Comparison of ENCODE assay signal across 9 mouse cellular contexts in the genomic region with DNA sequence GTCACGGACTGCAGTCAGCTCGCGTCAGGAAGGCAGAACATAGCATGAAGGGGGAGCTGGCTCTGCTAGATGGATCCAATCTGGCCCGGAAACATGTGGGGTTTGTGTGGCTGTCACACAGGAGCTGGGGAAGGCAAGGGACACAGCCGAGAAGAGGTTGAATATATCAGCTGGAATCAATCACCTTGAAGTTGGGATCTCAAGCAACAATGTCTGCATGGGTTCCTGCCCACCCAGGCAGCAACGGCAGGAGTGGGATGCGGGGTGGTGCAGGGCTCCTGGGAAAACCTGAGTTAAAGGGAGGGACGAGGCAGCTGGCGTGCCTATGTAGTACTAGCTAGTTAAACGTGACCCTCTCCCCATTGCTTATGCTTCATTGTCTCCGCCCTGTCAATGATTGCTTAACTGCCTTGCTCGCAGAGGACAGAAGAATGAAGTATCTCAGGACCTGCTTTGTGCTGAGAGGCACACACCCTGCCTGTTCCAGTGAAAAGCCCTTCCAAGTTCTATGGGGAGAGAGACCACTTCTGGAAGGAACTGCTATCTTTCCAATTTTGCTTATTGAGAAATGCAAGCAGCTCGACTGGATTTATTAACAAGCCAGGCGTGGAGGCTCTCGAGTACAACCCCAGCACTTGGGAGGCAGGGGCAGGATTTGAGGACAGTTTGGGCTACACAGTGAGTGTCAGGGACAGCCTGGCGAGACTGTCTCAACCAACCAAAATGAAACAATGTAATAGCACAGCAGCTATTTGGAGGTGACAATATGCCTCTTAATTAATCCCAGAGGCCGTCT. TPM values are rescaled to one million over a fixed set of nuclear protein-coding genes. Genes with fewer than 3 reads are reported as not detected.
DNase-seq lines count a peak whose midpoint lies in the region; ATAC-seq and TF ChIP-seq lines count a peak whose summit lies in the region.
"Had no signal": no experiment of that assay in that cellular context is flagged by ENCODE, and none has a peak within 500 bp of the region (broad histone marks: within the 10 kb centered on the region; RNA-seq: fewer than 3 reads in every experiment).

No protein-coding gene starts in this region.

- no peak for TF ChIP-seq CTCF in cerebellum, adult 2 months (IDR thresholded peaks at IDR 0.05; ENCODE audit: borderline replicate concordance, insufficient read depth, low read depth, low read length)

- ATAC-seq in forebrain, embryonic 11.5 days (replicated peaks; ENCODE audit: low FRiP score) = 0 out of 2 replicates have a peak, but pooled peaks have one; percentile 39
- no peak for ATAC-seq in forebrain, embryonic 14.5 days
- ATAC-seq in hindbrain, embryonic 15.5 days (ENCODE audit: low FRiP score, low read depth) = peak; percentile 42; the same call in 1 of the 2 replicates
- ATAC-seq in limb, embryonic 14.5 days (ENCODE audit: low FRiP score, low read depth) = no peak

- no peaks in the 10 kb centered on the region for H3K9me3 ChIP-seq in forebrain, embryonic 11.5 days (ENCODE audit: control insufficient read depth, low read length)
- H3K9me3 ChIP-seq in forebrain, embryonic 14.5 days (replicated peaks; ENCODE audit: control insufficient read depth, low read length) = no peaks in the 10 kb centered on the region
- no peaks in the 10 kb centered on the region for H3K9me3 ChIP-seq in hindbrain, embryonic 15.5 days
- H3K9me3 ChIP-seq in limb, embryonic 14.5 days (ENCODE audit: control insufficient read depth, low read length) = no peaks in the 10 kb centered on the region

- TF ChIP-seq POLR2A in limb, embryonic 14.5 days (IDR thresholded peaks at IDR 0.05; ENCODE audit: borderline replicate concordance, extremely low read depth, insufficient read depth, insufficient read length) = no peak
- TF ChIP-seq POLR2A in cerebellum, adult 2 months (IDR thresholded peaks at IDR 0.05; ENCODE audit: borderline replicate concordance, insufficient read depth, low read length) = no peak

- DNase-seq in forebrain, embryonic 11.5 days (ENCODE audit: low spot score) = no peak
- DNase-seq in forebrain, embryonic 14.5 days (ENCODE audit: low spot score) = no peak
- DNase-seq in R1 (ENCODE audit: low read depth, low spot score) = peak; percentile 36
- DNase-seq in limb, embryonic 14.5 days (ENCODE audit: low spot score) = no peak
- DNase-seq in cerebellum, adult 9-11 months = no peak
- no peak for DNase-seq in cerebellum, adult 9-10 months
- DNase-seq in cerebellum, adult 2 months = no peak

- no peak overlapping the region for H3K9ac ChIP-seq in forebrain, embryonic 11.5 days (ENCODE audit: low read length)
- H3K9ac ChIP-seq in forebrain, embryonic 14.5 days (ENCODE audit: low read length) = no peak overlapping the region
- H3K9ac ChIP-seq in hindbrain, embryonic 15.5 days = no peak overlapping the region
- peak overlapping the region; percentile 5; the same call in 1 of the 2 replicates for H3K9ac ChIP-seq in limb, embryonic 14.5 days (ENCODE audit: low read depth, low read length, severe bottlenecking)

- H3K4me2 ChIP-seq in forebrain, embryonic 11.5 days (ENCODE audit: low read depth, low read length, severe bottlenecking) = no peak overlapping the region
- H3K4me2 ChIP-seq in forebrain, embryonic 14.5 days (ENCODE audit: low read length) = no peak overlapping the region
- H3K4me2 ChIP-seq in hindbrain, embryonic 15.5 days = peak overlapping the region; percentile 18; the same call in 1 of the 2 replicates
- H3K4me2 ChIP-seq in limb, embryonic 14.5 days (replicated peaks; ENCODE audit: low read depth, low read length, severe bottlenecking) = no peak overlapping the region; the same call in 1 of the 2 replicates
- H3K4me2 ChIP-seq: heart, embryonic 11.5 days had no signal

- no peak overlapping the region for H3K4me3 ChIP-seq in forebrain, embryonic 11.5 days (ENCODE audit: low read depth, low read length)
- no peak overlapping the region for H3K4me3 ChIP-seq in forebrain, embryonic 14.5 days (ENCODE audit: low read depth, low read length)
- no peak overlapping the region for H3K4me3 ChIP-seq in hindbrain, embryonic 15.5 days
- H3K4me3 ChIP-seq in limb, embryonic 14.5 days (replicated peaks; ENCODE audit: low read length) = no peak overlapping the region
- H3K4me3 ChIP-seq in cerebellum, adult 2 months (replicated peaks; ENCODE audit: insufficient read depth, low read depth, low read length) = no peak overlapping the region

- no peaks in the 10 kb centered on the region for H3K27me3 ChIP-seq in forebrain, embryonic 11.5 days (ENCODE audit: control insufficient read depth, insufficient read depth, low read length)
- no peaks in the 10 kb centered on the region for H3K27me3 ChIP-seq in forebrain, embryonic 14.5 days (replicated peaks; ENCODE audit: control insufficient read depth, insufficient read depth, low read length)
- no peaks in the 10 kb centered on the region for H3K27me3 ChIP-seq in hindbrain, embryonic 15.5 days
- no peaks in the 10 kb centered on the region for H3K27me3 ChIP-seq in limb, embryonic 14.5 days (ENCODE audit: control insufficient read depth, insufficient read depth, low read length)
- no peaks in the 10 kb centered on the region for H3K27me3 ChIP-seq in cerebellum, adult 2 months (ENCODE audit: control insufficient read depth, insufficient read depth, low read length)

- H3K27ac ChIP-seq in forebrain, embryonic 11.5 days (ENCODE audit: low read depth, low read length) = no peak overlapping the region
- no peak overlapping the region for H3K27ac ChIP-seq in forebrain, embryonic 14.5 days (ENCODE audit: low read depth, low read length)
- H3K27ac ChIP-seq in hindbrain, embryonic 15.5 days (replicated peaks) = no peak overlapping the region
- H3K27ac ChIP-seq in limb, embryonic 14.5 days (replicated peaks; ENCODE audit: low read depth, low read length) = no peak overlapping the region
- no peak overlapping the region for H3K27ac ChIP-seq in cerebellum, adult 2 months (ENCODE audit: insufficient read depth, low read length)

- H3K36me3 ChIP-seq in forebrain, embryonic 11.5 days (ENCODE audit: control insufficient read depth, insufficient read depth, low read length) = no peaks in the 10 kb centered on the region
- no peaks in the 10 kb centered on the region for H3K36me3 ChIP-seq in forebrain, embryonic 14.5 days (ENCODE audit: control insufficient read depth, insufficient read depth, low read length)
- H3K36me3 ChIP-seq in hindbrain, embryonic 15.5 days = no peaks in the 10 kb centered on the region
- no peaks in the 10 kb centered on the region for H3K36me3 ChIP-seq in limb, embryonic 14.5 days (ENCODE audit: control insufficient read depth, insufficient read depth, low read length)

- WGBS in forebrain, embryonic 11.5 days = 62% methylated on average over 17 of the region's 17 CpGs
- WGBS in forebrain, embryonic 14.5 days = 61% methylated on average over 17 of the region's 17 CpGs
- 41% methylated on average over 17 of the region's 17 CpGs for WGBS in hindbrain, embryonic 15.5 days
- 25% methylated on average over 17 of the region's 17 CpGs for WGBS in limb, embryonic 14.5 days
- WGBS in cerebellum, adult 2 months = 56% methylated on average over 17 of the region's 17 CpGs

- H3K4me1 ChIP-seq in forebrain, embryonic 11.5 days (replicated peaks; ENCODE audit: control insufficient read depth, insufficient read depth, low read length) = no peaks in the 10 kb centered on the region
- no peaks in the 10 kb centered on the region for H3K4me1 ChIP-seq in forebrain, embryonic 14.5 days (ENCODE audit: control insufficient read depth, insufficient read depth, low read length)
- H3K4me1 ChIP-seq in hindbrain, embryonic 15.5 days (replicated peaks) = no peaks in the 10 kb centered on the region
- H3K4me1 ChIP-seq in limb, embryonic 14.5 days (ENCODE audit: control insufficient read depth, insufficient read depth, low read length) = 0 out of 2 replicates have a peak, but pooled peaks cover 5% of the 10 kb centered on the region
- H3K4me1 ChIP-seq in cerebellum, adult 2 months (ENCODE audit: control insufficient read depth, insufficient read depth, low read length) = no peaks in the 10 kb centered on the region; the same call in 1 of the 2 replicates

RNA-seq across cellular contexts. Expression of a gene that starts 53.2 kb away (rescaled TPM):
- 36.8 and 37.6 TPM in 2 replicates for polyA plus RNA-seq in forebrain, embryonic 11.5 days (2014; fragmentation: Nextera tagmentation; extraction: Ambion mirVana)
- polyA plus RNA-seq in forebrain, embryonic 14.5 days (2014; fragmentation: Nextera tagmentation; extraction: Ambion mirVana) = 39.7 and 40.6 TPM in 2 replicates
- 53.1 and 56.7 TPM in 2 replicates for polyA plus RNA-seq in hindbrain, embryonic 15.5 days (2015; fragmentation: Nextera tagmentation; extraction: Ambion mirVana)
- 40.2 and 51.6 TPM in 2 replicates for polyA plus RNA-seq in limb, embryonic 14.5 days (2012; rRNA removed)
- 99.1 and 108 TPM in 2 replicates for polyA plus RNA-seq in limb, embryonic 14.5 days (2014; fragmentation: Nextera tagmentation; extraction: Ambion mirVana)
- 26.4 and 29.0 TPM in 2 replicates for polyA plus RNA-seq in cerebellum, adult 2 months (2012; rRNA removed)

RNA-seq across cellular contexts. Expression of a gene that starts 53.3 kb away (rescaled TPM):
- 6.0 and 6.1 TPM in 2 replicates for polyA plus RNA-seq in forebrain, embryonic 11.5 days (2014; fragmentation: Nextera tagmentation; extraction: Ambion mirVana)
- polyA plus RNA-seq in forebrain, embryonic 14.5 days (2014; fragmentation: Nextera tagmentation; extraction: Ambion mirVana) = 2.1 and 2.2 TPM in 2 replicates
- polyA plus RNA-seq in hindbrain, embryonic 15.5 days (2015; fragmentation: Nextera tagmentation; extraction: Ambion mirVana) = 9.3 and 10.0 TPM in 2 replicates
- 13.6 and 15.8 TPM in 2 replicates for polyA plus RNA-seq in limb, embryonic 14.5 days (2012; rRNA removed)
- polyA plus RNA-seq in limb, embryonic 14.5 days (2014; fragmentation: Nextera tagmentation; extraction: Ambion mirVana) = 12.4 TPM in 2 replicates
- polyA plus RNA-seq in cerebellum, adult 2 months (2012; rRNA removed) = 10.7 and 10.8 TPM in 2 replicates

Comparison
In these comparisons a context has a peak if more than half of its experiments do, and no peak if none do; other contexts are left out.
1. ATAC-seq: peak in forebrain, embryonic 11.5 days (single experiment) and hindbrain, embryonic 15.5 days (single experiment); none in forebrain, embryonic 14.5 days (single experiment) and limb, embryonic 14.5 days (single experiment).